Mouse (Mus musculus): ENCODE results near the gene Frmd4a. TPM values are rescaled to one million over a fixed set of nuclear protein-coding genes. Genes with fewer than 3 reads are reported as not detected.

Gene Frmd4a
- polyA plus RNA-seq, 1 experiment from 2014 or later: 17.7 TPM

- Histone ChIP-seq H3K36me3 (ENCODE audit: control insufficient read depth, insufficient read depth, low read length) (no peaks in the 10 kb centered on the region), H3K4me2 (ENCODE audit: low read length) (no peak overlapping the region), H3K9ac (ENCODE audit: low read length) (no peak overlapping the region), H3K4me3 (ENCODE audit: control insufficient read depth in 1 of 2, insufficient read depth in 1 of 2, low read depth in 1 of 2, low read length in 2 of 2) (no peak overlapping the region), H3K9me3 (ENCODE audit: control insufficient read depth, low read length) (no peaks in the 10 kb centered on the region), H3K27ac (replicated peaks in 1 of 2; ENCODE audit: control insufficient read depth in 1 of 2, insufficient read depth in 1 of 2, low read depth in 2 of 2, low read length in 2 of 2) (peak overlapping the region; percentile 50 to 69), H3K27me3 (ENCODE audit: control insufficient read depth, insufficient read depth, low read length) (no peaks in the 10 kb centered on the region), H3K4me1 (ENCODE audit: control insufficient read depth in 2 of 2, insufficient read depth in 2 of 2, low read length in 2 of 2) (peaks cover 17 to 27% of the 10 kb centered on the region in 2 experiments)
- 53% methylated on average over 8 of the region's 8 CpGs for WGBS
- ATAC-seq (ENCODE audit: insufficient number of reproducible peaks, insufficient read depth, low FRiP score, low read depth): no peak
These were observed 456.5 kb downstream of the Frmd4a start for GRCm38 (mm10) chr2:4473866-4474538.

DNA sequence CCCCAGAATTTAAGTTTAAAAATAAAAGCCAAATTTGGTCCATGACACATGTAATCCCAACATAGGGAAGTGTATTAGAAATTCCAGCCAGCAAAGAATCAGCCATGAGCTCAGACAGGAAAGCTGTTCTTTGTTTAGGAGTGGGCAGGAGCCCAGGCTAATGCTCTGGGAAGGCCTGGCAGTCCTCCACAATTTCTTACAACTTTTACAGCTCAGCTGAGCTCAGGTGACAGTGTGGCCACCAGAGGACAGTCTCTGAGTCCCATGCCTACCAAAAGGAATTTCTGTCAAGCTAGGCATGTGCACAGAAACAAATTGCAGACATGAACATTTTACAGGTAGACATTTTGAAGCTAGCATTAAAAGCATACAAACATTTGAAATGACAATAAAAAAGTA lies 457.0 kb downstream of the Frmd4a start:
- H3K4me3 ChIP-seq (ENCODE audit: control insufficient read depth in 1 of 2, insufficient read depth in 1 of 2, low read depth in 1 of 2, low read length in 2 of 2): no peak overlapping the region
- peak overlapping the region; percentile 50 to 69 for H3K27ac ChIP-seq (replicated peaks in 1 of 2; ENCODE audit: control insufficient read depth in 1 of 2, insufficient read depth in 1 of 2, low read depth in 2 of 2, low read length in 2 of 2)
- H3K9ac ChIP-seq (ENCODE audit: low read length): no peak overlapping the region
- no peak overlapping the region for H3K4me2 ChIP-seq (ENCODE audit: low read length)
- H3K36me3 ChIP-seq (ENCODE audit: control insufficient read depth, insufficient read depth, low read length): no peaks in the 10 kb centered on the region
- no peaks in the 10 kb centered on the region for H3K27me3 ChIP-seq (ENCODE audit: control insufficient read depth, insufficient read depth, low read length)
- H3K4me1 ChIP-seq (ENCODE audit: control insufficient read depth in 2 of 2, insufficient read depth in 2 of 2, low read length in 2 of 2): peaks cover 17 to 27% of the 10 kb centered on the region in 2 experiments
- no peak for ATAC-seq (ENCODE audit: insufficient number of reproducible peaks, insufficient read depth, low FRiP score, low read depth)
- no peaks in the 10 kb centered on the region for H3K9me3 ChIP-seq (ENCODE audit: control insufficient read depth, low read length)

GRCm38 (mm10) chr2:4475991-4476390 lies 458.5 kb downstream of the Frmd4a start:
- no peak overlapping the region for H3K4me3 ChIP-seq (ENCODE audit: control insufficient read depth in 1 of 2, insufficient read depth in 1 of 2, low read depth in 1 of 2, low read length in 2 of 2)
- H3K27ac ChIP-seq (replicated peaks in 1 of 2; ENCODE audit: control insufficient read depth in 1 of 2, insufficient read depth in 1 of 2, low read depth in 2 of 2, low read length in 2 of 2): peak overlapping the region; percentile 14 to 45; a peak in 3 of 4 replicates
- ATAC-seq (ENCODE audit: insufficient number of reproducible peaks, insufficient read depth, low FRiP score, low read depth): peak; percentile 44; the same call in 1 of the 2 replicates
- H3K27me3 ChIP-seq (ENCODE audit: control insufficient read depth, insufficient read depth, low read length): no peaks in the 10 kb centered on the region
- 48% methylated on average over 4 of the region's 4 CpGs for WGBS
- peaks cover 17 to 28% of the 10 kb centered on the region in 2 experiments for H3K4me1 ChIP-seq (ENCODE audit: control insufficient read depth in 2 of 2, insufficient read depth in 2 of 2, low read length in 2 of 2)
- H3K9ac ChIP-seq (ENCODE audit: low read length): no peak overlapping the region
- H3K4me2 ChIP-seq (ENCODE audit: low read length): no peak overlapping the region
- H3K9me3 ChIP-seq (ENCODE audit: control insufficient read depth, low read length): no peaks in the 10 kb centered on the region
- no peaks in the 10 kb centered on the region for H3K36me3 ChIP-seq (ENCODE audit: control insufficient read depth, insufficient read depth, low read length)

GRCm38 (mm10) chr2:4476608-4477007 lies 459.1 kb downstream of the Frmd4a start:
- H3K36me3 ChIP-seq (ENCODE audit: control insufficient read depth, insufficient read depth, low read length): no peaks in the 10 kb centered on the region
- H3K27ac ChIP-seq (replicated peaks in 1 of 2; ENCODE audit: control insufficient read depth in 1 of 2, insufficient read depth in 1 of 2, low read depth in 2 of 2, low read length in 2 of 2): peak overlapping the region in 1 of 2 experiments; percentile 45; a peak in 3 of 4 replicates
- WGBS: 62% methylated on average over 5 of the region's 5 CpGs
- peaks cover 19 to 30% of the 10 kb centered on the region in 2 experiments for H3K4me1 ChIP-seq (ENCODE audit: control insufficient read depth in 2 of 2, insufficient read depth in 2 of 2, low read length in 2 of 2)
- no peak overlapping the region for H3K4me2 ChIP-seq (ENCODE audit: low read length)
- H3K9me3 ChIP-seq (ENCODE audit: control insufficient read depth, low read length): no peaks in the 10 kb centered on the region
- no peak overlapping the region for H3K4me3 ChIP-seq (ENCODE audit: control insufficient read depth in 1 of 2, insufficient read depth in 1 of 2, low read depth in 1 of 2, low read length in 2 of 2)
- H3K9ac ChIP-seq (ENCODE audit: low read length): no peak overlapping the region
- H3K27me3 ChIP-seq (ENCODE audit: control insufficient read depth, insufficient read depth, low read length): no peaks in the 10 kb centered on the region
- no peak for ATAC-seq (ENCODE audit: insufficient number of reproducible peaks, insufficient read depth, low FRiP score, low read depth)

- ATAC-seq (ENCODE audit: insufficient number of reproducible peaks, insufficient read depth, low FRiP score, low read depth): no peak
- Histone ChIP-seq H3K9ac (ENCODE audit: low read length) (no peak overlapping the region), H3K4me2 (ENCODE audit: low read length) (no peak overlapping the region), H3K27ac (replicated peaks in 1 of 2; ENCODE audit: control insufficient read depth in 1 of 2, insufficient read depth in 1 of 2, low read depth in 2 of 2, low read length in 2 of 2) (no peak overlapping the region), H3K4me1 (ENCODE audit: control insufficient read depth in 2 of 2, insufficient read depth in 2 of 2, low read length in 2 of 2) (peaks cover 19 to 30% of the 10 kb centered on the region in 2 experiments), H3K9me3 (ENCODE audit: control insufficient read depth, low read length) (no peaks in the 10 kb centered on the region), H3K36me3 (ENCODE audit: control insufficient read depth, insufficient read depth, low read length) (no peaks in the 10 kb centered on the region), H3K27me3 (ENCODE audit: control insufficient read depth, insufficient read depth, low read length) (no peaks in the 10 kb centered on the region), H3K4me3 (ENCODE audit: control insufficient read depth in 1 of 2, insufficient read depth in 1 of 2, low read depth in 1 of 2, low read length in 2 of 2) (no peak overlapping the region)
- WGBS: 70% methylated on average over 5 of the region's 5 CpGs
These were observed 459.8 kb downstream of the Frmd4a start for GRCm38 (mm10) chr2:4477311-4477710.

DNA sequence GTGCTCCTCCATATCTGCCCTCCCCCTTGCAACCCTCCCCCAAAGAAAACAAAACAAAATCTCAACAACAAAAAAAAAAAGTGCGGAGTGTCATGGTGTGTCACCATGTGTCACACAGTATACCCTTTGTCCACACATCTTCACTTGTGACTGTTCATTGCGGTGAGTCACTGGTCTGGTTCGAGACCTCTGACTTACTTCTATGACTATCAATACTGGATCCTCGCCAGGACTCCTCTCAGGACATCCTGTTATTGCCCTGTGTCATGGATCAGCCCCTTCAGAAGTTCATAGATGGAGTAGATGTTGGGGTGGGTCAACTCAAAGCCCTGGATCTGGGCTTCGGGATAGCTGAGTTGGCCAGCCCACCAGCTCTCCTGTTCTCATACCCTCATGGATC lies 462.7 kb downstream of the Frmd4a start:
- no peaks in the 10 kb centered on the region for H3K36me3 ChIP-seq (ENCODE audit: control insufficient read depth, insufficient read depth, low read length)
- no peak overlapping the region for H3K4me3 ChIP-seq (ENCODE audit: control insufficient read depth in 1 of 2, insufficient read depth in 1 of 2, low read depth in 1 of 2, low read length in 2 of 2)
- peaks cover 9 to 12% of the 10 kb centered on the region in 2 experiments; a peak in 3 of 4 replicates for H3K4me1 ChIP-seq (ENCODE audit: control insufficient read depth in 2 of 2, insufficient read depth in 2 of 2, low read length in 2 of 2)
- no peak for ATAC-seq (ENCODE audit: insufficient number of reproducible peaks, insufficient read depth, low FRiP score, low read depth)
- H3K9me3 ChIP-seq (ENCODE audit: control insufficient read depth, low read length): no peaks in the 10 kb centered on the region
- no peak overlapping the region for H3K9ac ChIP-seq (ENCODE audit: low read length)
- H3K27me3 ChIP-seq (ENCODE audit: control insufficient read depth, insufficient read depth, low read length): no peaks in the 10 kb centered on the region
- WGBS: 61% methylated on average over 5 of the region's 5 CpGs
- H3K27ac ChIP-seq (replicated peaks in 1 of 2; ENCODE audit: control insufficient read depth in 1 of 2, insufficient read depth in 1 of 2, low read depth in 2 of 2, low read length in 2 of 2): no peak overlapping the region
- no peak overlapping the region for H3K4me2 ChIP-seq (ENCODE audit: low read length)

- WGBS: 53% methylated on average over 11 of the region's 11 CpGs
- Histone ChIP-seq H3K9me3 (ENCODE audit: control insufficient read depth, low read length) (no peaks in the 10 kb centered on the region), H3K4me2 (ENCODE audit: low read length) (no peak overlapping the region), H3K9ac (ENCODE audit: low read length) (no peak overlapping the region), H3K4me1 (ENCODE audit: control insufficient read depth in 2 of 2, insufficient read depth in 2 of 2, low read length in 2 of 2) (peaks cover 9 to 11% of the 10 kb centered on the region in 2 experiments; a peak in 3 of 4 replicates), H3K36me3 (ENCODE audit: control insufficient read depth, insufficient read depth, low read length) (no peaks in the 10 kb centered on the region), H3K27ac (replicated peaks in 1 of 2; ENCODE audit: control insufficient read depth in 1 of 2, insufficient read depth in 1 of 2, low read depth in 2 of 2, low read length in 2 of 2) (no peak overlapping the region), H3K27me3 (ENCODE audit: control insufficient read depth, insufficient read depth, low read length) (no peaks in the 10 kb centered on the region), H3K4me3 (ENCODE audit: control insufficient read depth in 1 of 2, insufficient read depth in 1 of 2, low read depth in 1 of 2, low read length in 2 of 2) (no peak overlapping the region)
- no peak for ATAC-seq (ENCODE audit: insufficient number of reproducible peaks, insufficient read depth, low FRiP score, low read depth)
These were observed 463.6 kb downstream of the Frmd4a start for GRCm38 (mm10) chr2:4481154-4481553.

- WGBS: 85% methylated on average over 5 of the region's 5 CpGs
- Histone ChIP-seq H3K27ac (replicated peaks in 1 of 2; ENCODE audit: control insufficient read depth in 1 of 2, insufficient read depth in 1 of 2, low read depth in 2 of 2, low read length in 2 of 2) (no peak overlapping the region), H3K27me3 (ENCODE audit: control insufficient read depth, insufficient read depth, low read length) (no peaks in the 10 kb centered on the region), H3K9ac (ENCODE audit: low read length) (no peak overlapping the region), H3K9me3 (ENCODE audit: control insufficient read depth, low read length) (no peaks in the 10 kb centered on the region), H3K4me3 (ENCODE audit: control insufficient read depth in 1 of 2, insufficient read depth in 1 of 2, low read depth in 1 of 2, low read length in 2 of 2) (no peak overlapping the region), H3K4me1 (ENCODE audit: control insufficient read depth in 2 of 2, insufficient read depth in 2 of 2, low read length in 2 of 2) (peaks cover 7 to 11% of the 10 kb centered on the region in 2 experiments), H3K4me2 (ENCODE audit: low read length) (no peak overlapping the region), H3K36me3 (ENCODE audit: control insufficient read depth, insufficient read depth, low read length) (peaks cover 6% of the 10 kb centered on the region; the same call in 1 of the 2 replicates)
- no peak for ATAC-seq (ENCODE audit: insufficient number of reproducible peaks, insufficient read depth, low FRiP score, low read depth)
These were observed 468.7 kb downstream of the Frmd4a start for GRCm38 (mm10) chr2:4486185-4486584.
